Mouse (Mus musculus): ENCODE measurements at regions not wholly inside any gene's neighbourhood (a gene's known extent, or its start where the extent isn't known, plus 50 kb on each side); places are given as distances from the start of the nearest gene placed in this dataset.
"Not testable (repeated sequence)": the region's sequence is repeated elsewhere in the genome, so short reads cannot be mapped to it uniquely, and the experiment has no call there.

- DNase-seq, result no peak
Measured at GRCm38 (mm10) chr10:69046008-69046555, 105.2 kb upstream of the Rhobtb1 start.

- no peak for DNase-seq
Measured at GRCm38 (mm10) chr10:69078008-69078407, 73.2 kb upstream of the Rhobtb1 start.

DNA sequence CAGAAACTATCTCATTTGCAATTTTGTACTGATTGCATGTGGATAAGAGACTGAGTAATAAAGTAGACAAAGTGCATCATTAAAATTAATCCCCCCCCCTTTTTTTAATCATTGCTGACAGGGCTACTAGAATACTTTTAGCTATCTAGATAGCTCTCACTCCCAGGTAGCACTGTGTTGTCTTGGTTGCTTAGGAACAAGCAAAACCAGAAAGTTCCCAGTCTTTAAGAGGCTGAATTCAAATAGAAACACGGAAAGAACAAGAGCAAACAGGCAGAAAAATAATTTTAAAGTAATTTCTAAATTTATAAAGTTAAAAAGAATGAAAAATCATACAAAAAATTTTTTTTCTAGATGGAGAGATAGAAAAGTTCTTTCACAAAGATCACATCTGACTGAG, 65.0 kb upstream of the Rhobtb1 start:
- DNase-seq, result no peak

DNA sequence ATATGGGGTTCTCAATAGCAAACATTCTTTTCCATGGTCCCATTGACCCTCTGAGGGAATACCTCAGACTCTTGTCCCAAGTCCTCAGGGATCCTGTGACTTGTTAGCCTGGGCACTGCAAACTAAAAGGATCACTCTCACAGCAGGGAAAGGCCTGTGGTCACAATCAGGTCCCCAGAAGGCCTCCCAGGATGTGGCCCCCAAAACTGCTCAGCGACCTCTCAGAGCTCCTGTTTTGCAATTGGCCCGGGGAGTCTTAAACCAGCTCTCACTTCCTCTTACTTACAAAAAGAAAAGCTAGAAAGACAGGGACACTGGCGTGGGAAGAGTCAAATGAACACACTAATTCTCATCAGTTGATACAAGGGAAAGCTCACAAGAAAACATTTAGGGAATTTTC, 59.4 kb upstream of the Rhobtb1 start:
- DNase-seq, result no peak

- DNase-seq, result no peak
Measured at GRCm38 (mm10) chr10:69100021-69100420, 51.2 kb upstream of the Rhobtb1 start.

DNA sequence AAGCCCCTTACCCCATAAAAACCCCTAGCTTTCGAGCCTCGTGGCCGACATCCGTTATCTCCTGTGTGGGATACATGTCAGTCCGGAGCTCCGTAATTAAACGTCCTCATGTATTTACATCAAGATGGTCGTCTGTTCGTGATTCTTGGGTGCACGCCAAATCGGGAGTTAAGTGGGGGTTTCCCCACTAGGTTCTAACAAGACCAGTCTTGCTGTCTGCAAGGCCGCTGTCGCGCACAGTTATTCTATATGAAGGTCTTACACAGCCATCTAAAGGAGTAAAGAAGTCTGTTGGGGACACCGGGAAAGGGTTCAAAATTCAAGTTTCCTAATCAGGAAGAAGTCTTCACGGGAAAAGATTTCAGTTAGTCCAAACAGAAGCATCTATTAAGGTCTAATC, 50.5 kb upstream of the Rhobtb1 start:
- DNase-seq, result not testable (repeated sequence)

Measured in kidney, adult 11 months (tissue).